Mouse (Mus musculus): ENCODE results near the gene Rapgefl1. TPM values are rescaled to one million over a fixed set of nuclear protein-coding genes. Genes with fewer than 3 reads are reported as not detected.
A peak's percentile ranks its signal among the peaks of the same experiment; 100 is the strongest.

Gene Rapgefl1
- polyA plus RNA-seq, 1 experiment from 2014 or later = 2.4 TPM

DNA sequence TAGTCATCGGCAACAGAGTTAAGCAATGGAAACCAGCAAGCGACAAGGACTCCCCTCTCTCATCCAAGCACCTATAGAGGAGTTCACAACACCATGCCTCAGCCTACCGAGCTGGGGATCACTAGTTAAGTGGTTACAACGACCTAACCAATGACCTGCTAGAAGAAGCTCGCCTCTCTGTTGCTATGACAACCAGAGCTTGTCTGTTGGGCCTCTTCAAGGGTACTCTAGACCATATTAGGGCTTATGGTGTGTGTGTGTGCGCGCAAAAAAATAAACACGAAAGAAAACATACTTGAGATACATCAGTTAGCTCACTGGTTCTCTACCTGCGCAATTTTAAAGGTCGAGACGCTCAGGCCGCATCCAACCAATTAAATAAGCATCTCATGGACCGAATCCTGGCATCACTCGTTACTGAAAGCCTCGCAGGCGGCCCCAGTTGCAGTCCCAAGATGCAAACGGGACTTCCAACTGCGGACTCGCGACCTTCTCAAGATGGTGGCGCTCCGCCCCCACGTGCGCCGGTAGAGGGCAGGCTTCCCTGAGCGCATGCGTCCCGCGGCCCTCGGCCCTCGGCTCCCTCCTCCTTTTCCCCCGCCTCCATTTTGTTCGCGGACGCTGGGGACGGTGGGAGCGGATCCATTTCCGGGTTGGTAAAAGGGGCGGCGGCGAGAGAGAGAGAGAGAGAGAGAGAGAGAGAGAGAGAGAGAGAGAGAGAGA, 26.6 kb downstream of the Rapgefl1 start, which contains the start of gene Wipf2:
Gene Wipf2, plus strand, starts transcription at position 611 of the 723 bp plus-strand sequence.
- H3K27ac ChIP-seq (ENCODE audit: low read depth, low read length) = peak within 1 kb of the TSS; percentile 93
- peak within 1 kb of the TSS; percentile 75 for H3K4me2 ChIP-seq (replicated peaks; ENCODE audit: low read depth, low read length)
- H3K4me3 ChIP-seq (ENCODE audit: low read length) = peak within 1 kb of the TSS; percentile 70
- H3K27me3 ChIP-seq (ENCODE audit: control insufficient read depth, insufficient read depth, low read length) = no peaks in the 10 kb centered on the region
- H3K4me1 ChIP-seq (ENCODE audit: control insufficient read depth, insufficient read depth, low read length) = peaks cover 9% of the 10 kb centered on the region; the same call in 1 of the 2 replicates
- peak; percentile 91 for ATAC-seq (ENCODE audit: low FRiP score, low TSS enrichment)
- 7% methylated on average over 41 of the region's 41 CpGs for WGBS
- peak within 1 kb of the TSS; percentile 76 for H3K9ac ChIP-seq (ENCODE audit: low read depth, low read length)
- H3K9me3 ChIP-seq (ENCODE audit: control insufficient read depth, low read length) = no peaks in the 10 kb centered on the region
- H3K36me3 ChIP-seq (ENCODE audit: control insufficient read depth, insufficient read depth, low read length) = peaks cover 18% of the 10 kb centered on the region

DNA sequence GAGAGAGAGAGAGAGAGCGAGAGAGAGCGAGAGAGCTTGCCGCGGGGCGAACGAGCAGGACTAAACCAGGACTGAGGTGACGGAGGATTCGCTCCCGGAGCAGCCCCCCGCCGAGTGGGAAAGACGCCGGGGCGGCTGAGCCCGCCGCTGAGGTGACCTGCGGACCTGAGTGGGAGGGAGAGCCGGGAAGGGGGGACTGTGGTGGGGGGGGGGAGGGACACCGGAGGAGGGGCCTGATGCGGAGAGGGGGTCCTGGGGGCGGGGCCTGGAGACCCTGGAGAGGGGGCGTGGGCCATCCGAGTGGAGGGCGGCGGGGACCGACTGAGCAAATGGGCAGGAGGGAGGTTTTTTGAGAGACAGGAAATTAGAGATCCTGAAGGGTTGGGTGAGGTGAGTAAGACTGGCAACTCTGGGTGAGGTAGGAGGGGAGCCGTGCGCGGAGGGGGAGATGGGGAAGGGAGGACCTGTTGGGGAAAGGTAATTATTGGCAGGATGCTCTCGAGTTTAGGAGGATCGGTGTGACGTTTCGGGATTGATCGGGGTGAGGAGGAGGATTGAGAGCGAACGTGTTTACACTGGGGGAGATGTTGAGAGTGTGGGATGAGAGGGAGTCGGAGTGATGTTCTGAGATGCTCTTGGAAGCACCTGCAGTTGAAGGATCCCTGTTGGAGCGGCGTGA, 27.3 kb downstream of the Rapgefl1 start:
- Histone ChIP-seq H3K36me3 (ENCODE audit: control insufficient read depth, insufficient read depth, low read length) (peaks cover 24% of the 10 kb centered on the region), H3K4me1 (ENCODE audit: control insufficient read depth, insufficient read depth, low read length) (peaks cover 9% of the 10 kb centered on the region; the same call in 1 of the 2 replicates), H3K27me3 (ENCODE audit: control insufficient read depth, insufficient read depth, low read length) (no peaks in the 10 kb centered on the region), H3K4me3 (ENCODE audit: low read length) (peak overlapping the region; percentile 70), H3K9me3 (ENCODE audit: control insufficient read depth, low read length) (no peaks in the 10 kb centered on the region), H3K9ac (ENCODE audit: low read depth, low read length) (peak overlapping the region; percentile 76), H3K4me2 (replicated peaks; ENCODE audit: low read depth, low read length) (peak overlapping the region; percentile 75), H3K27ac (ENCODE audit: low read depth, low read length) (peak overlapping the region; percentile 93)
- peak; percentile 75 for ATAC-seq (ENCODE audit: low FRiP score, low TSS enrichment)
- WGBS = under 1% methylated on average over 34 of the region's 39 CpGs

DNA sequence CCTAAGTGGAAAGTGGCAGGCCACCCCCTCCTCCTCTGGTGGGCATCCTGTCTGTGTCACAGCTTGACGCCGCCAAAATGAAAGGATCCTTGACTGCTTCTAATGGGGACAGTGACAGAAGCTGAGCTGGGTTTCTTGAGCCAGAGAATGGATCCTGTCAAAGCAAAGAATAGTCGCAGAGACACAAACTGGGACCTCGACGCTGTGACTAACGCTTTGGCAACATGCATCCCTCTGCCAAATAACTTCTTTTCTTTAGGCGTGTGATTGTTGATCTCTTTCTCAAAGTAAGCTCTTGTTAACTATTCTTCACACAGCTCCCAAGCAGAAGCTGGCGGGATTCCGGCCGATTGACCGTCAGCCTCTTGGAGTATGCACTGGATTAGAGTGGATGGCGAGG, 30.7 kb downstream of the Rapgefl1 start:
- Histone ChIP-seq H3K36me3 (ENCODE audit: control insufficient read depth, insufficient read depth, low read length) (peaks cover 40% of the 10 kb centered on the region), H3K9me3 (ENCODE audit: control insufficient read depth, low read length) (no peaks in the 10 kb centered on the region), H3K4me1 (ENCODE audit: control insufficient read depth, insufficient read depth, low read length) (peaks cover 9% of the 10 kb centered on the region; the same call in 1 of the 2 replicates), H3K27me3 (ENCODE audit: control insufficient read depth, insufficient read depth, low read length) (no peaks in the 10 kb centered on the region), H3K4me3 (ENCODE audit: low read length) (no peak overlapping the region), H3K27ac (ENCODE audit: low read depth, low read length) (no peak overlapping the region), H3K9ac (ENCODE audit: low read depth, low read length) (no peak overlapping the region), H3K4me2 (replicated peaks; ENCODE audit: low read depth, low read length) (no peak overlapping the region)
- no peak for ATAC-seq (ENCODE audit: low FRiP score, low TSS enrichment)
- 92% methylated on average over 12 of the region's 12 CpGs for WGBS

DNA sequence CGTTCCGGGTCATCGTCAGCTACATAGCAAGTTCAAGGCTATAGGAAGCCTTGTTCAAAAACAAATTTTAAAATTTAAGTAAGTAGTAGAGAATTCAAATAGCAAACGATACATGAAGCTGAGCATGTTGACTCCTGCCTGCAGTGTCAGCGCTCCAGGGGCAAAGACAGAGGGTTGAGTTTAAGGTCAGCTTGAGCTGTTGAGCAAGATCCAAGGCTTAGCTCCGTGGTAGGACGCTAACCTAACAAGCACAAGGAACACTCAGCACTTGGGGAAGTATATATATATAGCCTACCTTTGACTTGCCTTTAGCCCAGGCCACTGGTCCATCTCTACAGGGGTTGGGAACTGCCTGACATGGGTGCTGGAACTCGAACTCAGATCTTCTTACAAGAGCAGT, 33.3 kb downstream of the Rapgefl1 start:
- Histone ChIP-seq H3K36me3 (ENCODE audit: control insufficient read depth, insufficient read depth, low read length) (peaks cover 45% of the 10 kb centered on the region), H3K27me3 (ENCODE audit: control insufficient read depth, insufficient read depth, low read length) (no peaks in the 10 kb centered on the region), H3K27ac (ENCODE audit: low read depth, low read length) (no peak overlapping the region), H3K4me1 (ENCODE audit: control insufficient read depth, insufficient read depth, low read length) (no peaks in the 10 kb centered on the region), H3K9ac (ENCODE audit: low read depth, low read length) (no peak overlapping the region), H3K9me3 (ENCODE audit: control insufficient read depth, low read length) (no peaks in the 10 kb centered on the region), H3K4me3 (ENCODE audit: low read length) (no peak overlapping the region), H3K4me2 (replicated peaks; ENCODE audit: low read depth, low read length) (no peak overlapping the region)
- ATAC-seq (ENCODE audit: low FRiP score, low TSS enrichment) = no peak
- 91% methylated on average over 8 of the region's 8 CpGs for whole genome bisulfite sequencing

DNA sequence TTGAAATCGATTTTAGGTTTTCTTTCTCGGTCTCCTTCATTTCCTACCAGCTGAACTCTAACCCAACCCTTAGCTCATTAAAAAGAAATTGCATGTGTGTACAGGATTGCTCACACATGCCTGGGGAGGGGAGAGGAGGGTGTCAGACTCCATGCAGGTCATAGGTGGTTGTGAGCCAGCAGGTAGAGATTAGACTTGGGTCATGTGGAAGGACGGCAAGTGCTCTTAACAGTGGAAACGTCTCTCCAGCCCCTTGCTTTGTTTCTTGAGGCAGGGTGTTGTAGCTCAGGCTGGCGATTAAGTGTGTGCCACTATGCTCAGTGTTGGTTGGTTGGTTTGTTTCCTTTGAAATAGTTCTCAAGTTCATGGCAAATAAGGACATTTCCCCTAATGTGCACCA, 34.2 kb downstream of the Rapgefl1 start:
- no peak overlapping the region for H3K27ac ChIP-seq (ENCODE audit: low read depth, low read length)
- no peak overlapping the region for H3K4me3 ChIP-seq (ENCODE audit: low read length)
- no peak overlapping the region for H3K9ac ChIP-seq (ENCODE audit: low read depth, low read length)
- H3K9me3 ChIP-seq (ENCODE audit: control insufficient read depth, low read length) = no peaks in the 10 kb centered on the region
- ATAC-seq (ENCODE audit: low FRiP score, low TSS enrichment) = no peak
- H3K4me2 ChIP-seq (replicated peaks; ENCODE audit: low read depth, low read length) = no peak overlapping the region
- H3K36me3 ChIP-seq (ENCODE audit: control insufficient read depth, insufficient read depth, low read length) = peaks cover 45% of the 10 kb centered on the region
- H3K27me3 ChIP-seq (ENCODE audit: control insufficient read depth, insufficient read depth, low read length) = no peaks in the 10 kb centered on the region
- H3K4me1 ChIP-seq (ENCODE audit: control insufficient read depth, insufficient read depth, low read length) = no peaks in the 10 kb centered on the region
- WGBS = 81% methylated on average over 5 of the region's 5 CpGs

DNA sequence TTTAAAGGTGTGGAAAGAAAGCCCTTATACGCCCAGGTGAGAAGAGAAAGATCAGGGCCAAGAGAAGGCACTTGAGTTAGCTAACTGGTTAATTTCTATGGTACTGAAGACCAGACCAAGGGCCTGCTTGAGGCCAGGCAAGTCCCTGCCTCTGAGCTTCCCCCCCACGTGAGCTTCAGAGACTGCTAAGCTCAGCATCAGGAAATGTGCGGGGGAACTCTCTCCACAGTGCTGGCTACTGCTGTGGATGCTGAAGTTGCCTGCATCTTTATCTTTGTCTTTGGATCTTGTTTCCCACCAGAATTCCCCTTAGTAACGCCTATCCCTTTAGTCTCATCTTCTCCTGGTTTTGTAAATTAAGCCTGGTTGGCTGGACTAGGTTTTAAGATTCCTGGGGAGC, 34.8 kb downstream of the Rapgefl1 start:
- WGBS = 76% methylated on average over 4 of the region's 4 CpGs

DNA sequence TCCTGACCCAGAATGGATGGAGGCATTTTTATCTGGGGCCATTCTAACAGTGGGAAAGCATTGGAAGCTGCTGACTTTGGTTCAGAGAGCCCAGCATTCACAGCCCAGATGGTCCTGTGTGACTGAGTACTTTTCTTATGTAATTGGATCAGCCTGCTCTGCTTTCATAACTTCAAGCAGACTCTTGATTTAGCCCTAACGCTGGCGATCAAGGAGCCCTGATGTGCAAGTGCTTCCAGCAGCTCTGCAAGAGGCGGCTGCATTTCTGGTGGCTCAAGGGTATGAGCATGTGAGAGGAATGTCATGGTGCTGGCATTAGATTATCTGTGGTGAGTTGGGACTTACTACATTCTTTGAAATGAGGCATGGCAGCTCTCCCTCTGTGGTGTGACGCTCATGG, 35.5 kb downstream of the Rapgefl1 start:
- H3K4me3 ChIP-seq (ENCODE audit: low read length) = no peak overlapping the region
- 86% methylated on average over 4 of the region's 4 CpGs for WGBS
- peaks cover 39% of the 10 kb centered on the region for H3K36me3 ChIP-seq (ENCODE audit: control insufficient read depth, insufficient read depth, low read length)
- no peaks in the 10 kb centered on the region for H3K9me3 ChIP-seq (ENCODE audit: control insufficient read depth, low read length)
- H3K9ac ChIP-seq (ENCODE audit: low read depth, low read length) = no peak overlapping the region
- ATAC-seq (ENCODE audit: low FRiP score, low TSS enrichment) = no peak
- no peak overlapping the region for H3K27ac ChIP-seq (ENCODE audit: low read depth, low read length)
- no peaks in the 10 kb centered on the region for H3K27me3 ChIP-seq (ENCODE audit: control insufficient read depth, insufficient read depth, low read length)
- no peak overlapping the region for H3K4me2 ChIP-seq (replicated peaks; ENCODE audit: low read depth, low read length)
- H3K4me1 ChIP-seq (ENCODE audit: control insufficient read depth, insufficient read depth, low read length) = peaks cover 3% of the 10 kb centered on the region; the same call in 1 of the 2 replicates

More for the DNA sequence above, 34.8 kb downstream of the Rapgefl1 start:
- Histone ChIP-seq H3K27me3 (ENCODE audit: control insufficient read depth, insufficient read depth, low read length) (no peaks in the 10 kb centered on the region), H3K9ac (ENCODE audit: low read depth, low read length) (no peak overlapping the region), H3K9me3 (ENCODE audit: control insufficient read depth, low read length) (no peaks in the 10 kb centered on the region), H3K4me2 (replicated peaks; ENCODE audit: low read depth, low read length) (no peak overlapping the region), H3K4me1 (ENCODE audit: control insufficient read depth, insufficient read depth, low read length) (no peaks in the 10 kb centered on the region), H3K36me3 (ENCODE audit: control insufficient read depth, insufficient read depth, low read length) (peaks cover 45% of the 10 kb centered on the region), H3K27ac (ENCODE audit: low read depth, low read length) (no peak overlapping the region), H3K4me3 (ENCODE audit: low read length) (no peak overlapping the region)
- no peak for ATAC-seq (ENCODE audit: low FRiP score, low TSS enrichment)

DNA sequence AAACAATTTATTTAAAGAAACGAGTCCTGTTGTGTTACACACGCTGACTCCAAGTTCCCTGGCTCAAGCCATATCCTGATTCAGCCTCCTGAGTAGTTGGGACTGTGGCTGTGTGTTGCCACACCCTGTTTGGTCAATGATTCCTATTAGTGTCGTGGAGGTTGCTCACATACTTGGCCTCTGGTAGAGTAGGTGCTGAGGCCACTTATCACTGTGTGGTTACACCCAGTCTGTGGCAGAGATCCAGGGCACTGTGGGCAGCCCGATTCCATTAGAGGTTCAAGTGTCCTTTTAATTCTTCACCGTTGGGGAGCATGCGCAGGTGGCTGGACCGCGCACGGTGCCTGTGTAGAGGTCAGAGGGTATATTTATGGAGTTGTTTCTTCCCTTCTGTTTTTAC, 37.3 kb downstream of the Rapgefl1 start:
- no peaks in the 10 kb centered on the region for H3K9me3 ChIP-seq (ENCODE audit: control insufficient read depth, low read length)
- no peak overlapping the region for H3K4me2 ChIP-seq (replicated peaks; ENCODE audit: low read depth, low read length)
- H3K9ac ChIP-seq (ENCODE audit: low read depth, low read length) = no peak overlapping the region
- no peaks in the 10 kb centered on the region for H3K27me3 ChIP-seq (ENCODE audit: control insufficient read depth, insufficient read depth, low read length)
- peaks cover 3% of the 10 kb centered on the region; the same call in 1 of the 2 replicates for H3K4me1 ChIP-seq (ENCODE audit: control insufficient read depth, insufficient read depth, low read length)
- H3K4me3 ChIP-seq (ENCODE audit: low read length) = no peak overlapping the region
- H3K36me3 ChIP-seq (ENCODE audit: control insufficient read depth, insufficient read depth, low read length) = peaks cover 21% of the 10 kb centered on the region; the same call in 1 of the 2 replicates
- no peak for ATAC-seq (ENCODE audit: low FRiP score, low TSS enrichment)
- 91% methylated on average over 9 of the region's 9 CpGs for WGBS
- H3K27ac ChIP-seq (ENCODE audit: low read depth, low read length) = no peak overlapping the region

DNA sequence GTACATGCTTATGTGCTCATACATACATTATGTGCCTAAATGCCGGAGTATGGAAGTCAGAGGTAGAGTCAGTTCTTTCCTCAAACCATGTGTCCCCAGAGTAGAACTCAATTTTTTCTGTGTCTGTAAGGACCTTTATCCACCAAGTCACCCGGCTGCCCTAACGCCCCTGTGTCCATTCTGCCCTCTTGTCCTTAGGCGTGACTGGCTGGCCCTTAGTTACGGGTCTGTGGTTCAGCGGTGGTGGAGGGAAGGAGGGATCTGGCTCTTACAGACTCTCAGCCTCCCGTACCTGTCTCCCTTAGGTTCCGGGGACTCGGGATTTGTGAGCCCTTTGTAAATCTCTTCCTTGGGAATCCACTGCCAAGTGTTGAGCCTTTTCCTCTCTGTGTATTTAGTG, 40.4 kb downstream of the Rapgefl1 start:
- Histone ChIP-seq H3K4me1 (ENCODE audit: control insufficient read depth, insufficient read depth, low read length) (peaks cover 3% of the 10 kb centered on the region; the same call in 1 of the 2 replicates), H3K9me3 (ENCODE audit: control insufficient read depth, low read length) (no peaks in the 10 kb centered on the region), H3K9ac (ENCODE audit: low read depth, low read length) (0 out of 2 replicates have a peak overlapping the region, but pooled peaks have one; percentile 19), H3K27me3 (ENCODE audit: control insufficient read depth, insufficient read depth, low read length) (no peaks in the 10 kb centered on the region), H3K36me3 (ENCODE audit: control insufficient read depth, insufficient read depth, low read length) (peaks cover 8% of the 10 kb centered on the region; the same call in 1 of the 2 replicates), H3K4me3 (ENCODE audit: low read length) (no peak overlapping the region), H3K27ac (ENCODE audit: low read depth, low read length) (no peak overlapping the region), H3K4me2 (replicated peaks; ENCODE audit: low read depth, low read length) (no peak overlapping the region)
- ATAC-seq (ENCODE audit: low FRiP score, low TSS enrichment) = no peak
- WGBS = 65% methylated on average over 9 of the region's 9 CpGs
